Mouse (Mus musculus) embryonic facial prominence, embryonic 14.5 days (tissue): ENCODE data around the gene Olfr305. TPM values are rescaled to one million over a fixed set of nuclear protein-coding genes. Genes with fewer than 3 reads are reported as not detected.

ENCODE experiments used
- ATAC-seq: fragments of 200-750 bp; cut with Nextera tagmentation; 2 replicates; pipeline ENCODE4 v1.8.0; 2017; ENCODE audit warnings: low read depth, moderate number of reproducible peaks, moderate TSS enrichment
- DNase-seq: peaks from one replicate; pipeline ENCODE4 v3.0.0-alpha.2; 2015; ENCODE audit warnings: low spot score
- H3K27ac ChIP-seq: fragments of 300-500 bp; sonication (generic); replicated peaks from 2 replicates; pipeline ENCODE4 v1.5.1; 2014; ENCODE audit warnings: low read depth, mild to moderate bottlenecking, low read length, moderate library complexity
- H3K27me3 ChIP-seq: fragments of 300-500 bp; sonication (generic); replicated peaks from 2 replicates; pipeline ENCODE4 v1.6.1; 2014; ENCODE audit warnings: low read length; ENCODE audit not compliant: control insufficient read depth, insufficient read depth
- H3K36me3 ChIP-seq: fragments of 300-500 bp; sonication (generic); 2 replicates; pipeline ENCODE4 v1.6.1; 2014; ENCODE audit warnings: low read length, mixed read lengths; ENCODE audit not compliant: control insufficient read depth, insufficient read depth
- H3K4me1 ChIP-seq: fragments of 300-500 bp; sonication (generic); 2 replicates; pipeline ENCODE4 v1.6.1; 2014; ENCODE audit warnings: antibody characterized with exemption, low read length; ENCODE audit not compliant: control insufficient read depth, insufficient read depth
- H3K4me2 ChIP-seq: fragments of 300-500 bp; sonication (generic); 2 replicates; pipeline ENCODE4 v1.6.1; 2014; ENCODE audit warnings: low read depth, mild to moderate bottlenecking, low read length, moderate library complexity, mixed read lengths
- H3K4me3 ChIP-seq: fragments of 300-500 bp; sonication (generic); 2 replicates; pipeline ENCODE4 v1.5.1; 2014; ENCODE audit warnings: low read depth, mild to moderate bottlenecking, low read length
- H3K9ac ChIP-seq: fragments of 300-500 bp; sonication (generic); 2 replicates; pipeline ENCODE4 v1.6.1; 2014; ENCODE audit warnings: low read depth, mild to moderate bottlenecking, low read length, moderate library complexity, mixed read lengths
- H3K9me3 ChIP-seq: fragments of 300-500 bp; sonication (generic); 2 replicates; pipeline ENCODE4 v1.6.1; 2016; ENCODE audit warnings: low read length; ENCODE audit not compliant: control insufficient read depth
- WGBS: fragments of 180-500 bp; shearing (Covaris S2); extraction: QIAGEN DNeasy Blood & Tissue Kit; methylation state at CpG from one replicate; pipeline ENCODE4 v1.1.7; 2014; 5-methylcytosine and 5-hydroxymethylcytosine counted together
- polyA plus RNA-seq: library from polyadenylated mRNA; unstranded; fragments of >200 nt; fragmentation: Nextera tagmentation; extraction: Ambion mirVana; gene quantifications from 2 replicates; pipeline ENCODE4 v1.2.1, GENCODE M21; 2014

Gene Olfr305
- polyA plus RNA-seq, 1 experiment from 2014 or later: not detected

DNA sequence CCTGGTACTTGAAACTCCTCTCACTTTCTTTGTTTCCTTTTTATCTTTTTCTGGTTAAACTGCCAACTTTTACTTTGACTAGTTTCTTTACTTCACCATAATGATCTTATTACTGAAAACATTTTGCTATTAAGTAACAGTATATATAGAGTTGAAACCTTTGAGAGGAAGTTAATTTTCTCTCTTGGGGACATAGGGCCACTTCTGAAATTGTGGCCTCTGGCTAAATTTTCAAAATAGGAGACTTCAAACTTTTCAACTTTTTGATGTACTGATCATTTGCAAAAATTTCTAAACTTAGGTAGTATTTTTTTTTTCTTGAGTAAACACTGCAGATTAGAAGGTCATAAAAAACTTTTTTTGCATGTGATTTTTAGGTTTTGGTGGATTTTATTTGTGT, 41.2 kb downstream of the Olfr305 start, which contains the start of gene Olfr308:
TSS of gene Olfr308 (minus strand) at position 101 of the 400 bp plus-strand sequence.
- no peak within 1 kb of the TSS for H3K27ac ChIP-seq
- H3K9ac ChIP-seq: no peak within 1 kb of the TSS

DNA sequence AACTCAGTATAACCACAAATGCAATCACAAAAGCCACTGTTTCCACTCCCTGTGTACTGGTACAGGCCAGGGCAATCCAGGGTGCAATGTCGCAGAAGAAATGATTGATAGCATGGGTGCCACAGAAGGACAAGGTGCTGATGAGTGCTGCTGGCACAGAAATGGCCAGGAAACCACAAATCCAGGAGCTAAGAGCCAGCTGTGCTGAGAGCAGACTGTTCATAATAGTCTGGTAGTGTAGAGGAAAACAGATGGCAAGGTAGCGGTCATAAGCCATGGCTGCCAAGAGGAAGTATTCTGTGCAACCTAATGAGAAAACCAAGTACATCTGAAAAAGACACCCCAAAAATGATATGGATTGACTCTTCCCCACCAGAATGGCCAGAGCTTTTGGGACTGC, 45.4 kb downstream of the Olfr305 start:
- no peaks in the 10 kb centered on the region for H3K36me3 ChIP-seq
- ATAC-seq (no peak), DNase-seq (no peak)
- no peaks in the 10 kb centered on the region for H3K4me1 ChIP-seq
- 85% methylated on average over 2 of the region's 2 CpGs for WGBS
- no peak overlapping the region for H3K4me2 ChIP-seq
- no peak overlapping the region for H3K9ac ChIP-seq
- no peaks in the 10 kb centered on the region for H3K27me3 ChIP-seq
- no peak overlapping the region for H3K4me3 ChIP-seq
- no peaks in the 10 kb centered on the region for H3K9me3 ChIP-seq
- H3K27ac ChIP-seq: no peak overlapping the region

More for the DNA sequence above, 41.2 kb downstream of the Olfr305 start, which contains the start of gene Olfr308:
- DNase-seq: no peak
- no peaks in the 10 kb centered on the region for H3K36me3 ChIP-seq
- H3K27me3 ChIP-seq: no peaks in the 10 kb centered on the region
- no peak within 1 kb of the TSS for H3K4me3 ChIP-seq
- no peak for ATAC-seq
- no peaks in the 10 kb centered on the region for H3K9me3 ChIP-seq
- H3K4me1 ChIP-seq: no peaks in the 10 kb centered on the region
- no peak within 1 kb of the TSS for H3K4me2 ChIP-seq

DNA sequence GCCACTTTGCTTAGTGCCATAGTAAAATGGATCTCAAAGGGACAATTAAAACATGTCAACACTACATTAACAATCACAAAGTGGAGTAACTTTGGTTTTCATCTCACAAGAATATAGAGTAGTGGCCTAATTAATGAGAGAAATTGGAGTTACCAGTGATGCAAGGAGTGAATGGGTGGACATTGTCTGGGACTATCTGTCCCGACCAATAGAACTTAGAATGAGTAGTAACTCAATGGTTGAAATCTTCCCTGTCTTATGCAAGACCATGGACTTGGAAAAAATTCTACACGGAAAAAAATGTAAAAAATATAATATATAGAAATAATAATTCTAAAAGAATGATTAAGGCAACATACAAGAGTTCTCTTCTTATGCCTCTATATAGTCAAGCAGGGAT, 53.1 kb downstream of the Olfr305 start, which contains the start of gene Olfr309:
TSS of gene Olfr309 (minus strand) at position 101 of the 400 bp plus-strand sequence.
- DNase-seq: no peak
- Histone ChIP-seq H3K4me2 (no peak within 1 kb of the TSS), H3K36me3 (no peaks in the 10 kb centered on the region), H3K4me3 (no peak within 1 kb of the TSS), H3K4me1 (no peaks in the 10 kb centered on the region), H3K9me3 (no peaks in the 10 kb centered on the region), H3K27ac (no peak within 1 kb of the TSS), H3K27me3 (no peaks in the 10 kb centered on the region), H3K9ac (no peak within 1 kb of the TSS)
- no peak for ATAC-seq
- 69% methylated on average over 2 of the region's 2 CpGs for WGBS

Other genes starting within 250 kb of the Olfr305 start
- gene Vmn2r75, start 195.2 kb downstream of the Olfr305 start, polyA plus RNA-seq: not detected in 2 replicates
- gene Vmn2r76, start 120.6 kb downstream of the Olfr305 start, polyA plus RNA-seq: 0.07 TPM in 1 of 2 replicates, not detected in the other
- gene Olfr310, start 89.8 kb downstream of the Olfr305 start, polyA plus RNA-seq: not detected in 2 replicates
- gene Olfr309, start 53.2 kb downstream of the Olfr305 start, polyA plus RNA-seq: not detected in 2 replicates
- gene Olfr308, start 41.3 kb downstream of the Olfr305 start, polyA plus RNA-seq: not detected in 2 replicates
- not detected in 2 replicates for gene Olfr307, start 29.3 kb downstream of the Olfr305 start, polyA plus RNA-seq
- gene Olfr304, start 19.7 kb upstream of the Olfr305 start, polyA plus RNA-seq: not detected in 2 replicates
- gene Olfr303, start 30.9 kb upstream of the Olfr305 start, polyA plus RNA-seq: 0.04 TPM in 1 of 2 replicates, not detected in the other
- gene Olfr301, start 36.9 kb upstream of the Olfr305 start, polyA plus RNA-seq: not detected in 2 replicates
- gene Olfr299, start 93.0 kb upstream of the Olfr305 start, polyA plus RNA-seq: 0.09 and 0.11 TPM in 2 replicates
- gene Olfr298, start 125.6 kb upstream of the Olfr305 start, polyA plus RNA-seq: 0.07 and 0.28 TPM in 2 replicates
- gene Olfr297, start 153.0 kb upstream of the Olfr305 start, polyA plus RNA-seq: 0.38 TPM in 1 of 2 replicates, not detected in the other
- 0.04 TPM in 1 of 2 replicates, not detected in the other for gene Olfr295, start 216.9 kb upstream of the Olfr305 start, polyA plus RNA-seq
- gene Olfr294, start 249.7 kb upstream of the Olfr305 start, polyA plus RNA-seq: not detected in 2 replicates